Mouse (Mus musculus) stomach, embryonic 14.5 days (tissue): ENCODE data around the gene Lyl1. TPM values are rescaled to one million over a fixed set of nuclear protein-coding genes. Genes with fewer than 3 reads are reported as not detected.

Experiments used
- ATAC-seq: fragments of 200-750 bp; cut with Nextera tagmentation; 2 replicates; pipeline ENCODE4 v1.8.0; 2017; ENCODE audit warnings: low read depth, moderate TSS enrichment; ENCODE audit not compliant: insufficient number of reproducible peaks, insufficient read depth, low FRiP score
- H3K27ac ChIP-seq: fragments of 300-500 bp; sonication (generic); 2 replicates; pipeline ENCODE4 v1.5.1; 2014; ENCODE audit warnings: mild to moderate bottlenecking, low read length, moderate library complexity, mixed read lengths
- H3K27me3 ChIP-seq: fragments of 300-500 bp; sonication (generic); 2 replicates; pipeline ENCODE4 v1.6.1; 2014; ENCODE audit warnings: low read length, control low read depth, mixed read lengths; ENCODE audit not compliant: control insufficient read depth, insufficient read depth
- H3K36me3 ChIP-seq: fragments of 300-500 bp; sonication (generic); 2 replicates; pipeline ENCODE4 v1.6.1; 2014; ENCODE audit warnings: mild to moderate bottlenecking, control low read depth, low read length, moderate library complexity, mixed read lengths; ENCODE audit not compliant: control insufficient read depth, insufficient read depth
- H3K4me1 ChIP-seq: fragments of 300-500 bp; sonication (generic); 2 replicates; pipeline ENCODE4 v1.6.1; 2014; ENCODE audit warnings: low read length, control low read depth, mixed read lengths; ENCODE audit not compliant: control insufficient read depth, insufficient read depth
- H3K4me2 ChIP-seq: fragments of 300-500 bp; sonication (generic); replicated peaks from 2 replicates; pipeline ENCODE4 v1.6.1; 2014; ENCODE audit warnings: low read depth, low read length, control low read depth
- H3K4me3 ChIP-seq: fragments of 300-500 bp; sonication (generic); 2 replicates; pipeline ENCODE4 v1.5.1; 2014; ENCODE audit warnings: low read depth, low read length, control low read depth
- H3K9ac ChIP-seq: fragments of 300-500 bp; sonication (generic); replicated peaks from 2 replicates; pipeline ENCODE4 v1.6.1; 2014; ENCODE audit warnings: low read depth, mild to moderate bottlenecking, control low read depth, low read length, moderate library complexity, mixed read lengths
- H3K9me3 ChIP-seq: fragments of 300-500 bp; sonication (generic); 2 replicates; pipeline ENCODE4 v1.6.1; 2016; ENCODE audit warnings: low read depth, low read length, control low read depth; ENCODE audit not compliant: control insufficient read depth
- WGBS: fragments of 180-500 bp; shearing (Covaris S2); extraction: QIAGEN DNeasy Blood & Tissue Kit; methylation state at CpG from one replicate; pipeline ENCODE4 v1.1.7; 2014; 5-methylcytosine and 5-hydroxymethylcytosine counted together
- polyA plus RNA-seq: library from polyadenylated mRNA; unstranded; fragments of >200 nt; fragmentation: Nextera tagmentation; extraction: Ambion mirVana; gene quantifications from 2 replicates; pipeline ENCODE4 v1.2.1, GENCODE M21; 2014

Lyl1 gene
- polyA plus RNA-seq, 1 experiment from 2014 or later = 4.6 TPM

DNA sequence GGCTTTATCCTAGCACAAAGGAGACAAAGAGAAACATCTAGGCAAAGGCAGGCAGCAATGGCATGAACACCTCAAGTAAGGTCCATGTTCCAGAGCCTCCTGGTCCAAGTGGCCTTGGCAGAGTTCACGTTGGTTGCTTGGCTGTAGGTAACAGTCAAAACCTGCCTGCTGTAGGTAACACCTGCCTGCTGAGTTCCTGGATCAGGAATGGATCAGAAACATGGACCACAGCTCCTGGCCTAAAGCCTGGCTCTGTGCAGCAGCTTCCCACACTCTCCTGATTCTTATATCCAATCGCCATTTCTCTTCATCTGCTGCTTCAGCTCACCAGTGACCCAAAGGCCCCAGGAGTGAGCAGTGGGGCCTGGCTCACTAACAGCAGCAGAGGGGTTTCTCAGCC, 33.4 kb downstream of the Lyl1 start:
- Histone ChIP-seq H3K4me2 (no peak overlapping the region), H3K4me3 (no peak overlapping the region), H3K9ac (no peak overlapping the region), H3K27me3 (no peaks in the 10 kb centered on the region), H3K36me3 (no peaks in the 10 kb centered on the region; the same call in 1 of the 2 replicates), H3K9me3 (no peaks in the 10 kb centered on the region), H3K4me1 (peaks cover 60% of the 10 kb centered on the region), H3K27ac (no peak overlapping the region)
- WGBS = 75% methylated on average over 2 of the region's 2 CpGs
- no peak for ATAC-seq

DNA sequence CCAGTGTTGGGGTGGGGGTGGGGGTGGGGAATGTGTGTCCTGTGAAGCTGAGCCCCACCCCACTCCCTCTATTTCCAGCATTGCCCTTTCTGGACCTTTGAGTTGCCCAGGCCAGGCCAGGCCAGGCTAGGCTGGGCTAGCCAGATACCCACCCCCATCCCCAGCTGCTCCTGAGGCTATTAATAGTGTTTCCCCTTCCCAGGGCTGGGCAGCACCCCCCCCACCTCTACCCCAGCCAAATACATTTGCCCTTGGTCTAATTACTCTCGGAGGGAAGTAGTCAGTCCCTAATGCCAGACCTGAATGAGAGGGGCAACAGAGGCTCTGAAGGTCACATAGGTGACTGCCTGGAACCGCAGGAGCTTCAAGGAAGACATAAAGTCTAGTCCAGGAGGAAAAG, 34.3 kb downstream of the Lyl1 start:
- no peaks in the 10 kb centered on the region for H3K9me3 ChIP-seq
- H3K4me1 ChIP-seq = peaks cover 60% of the 10 kb centered on the region
- no peaks in the 10 kb centered on the region for H3K27me3 ChIP-seq
- H3K36me3 ChIP-seq = no peaks in the 10 kb centered on the region; the same call in 1 of the 2 replicates
- WGBS = 57% methylated on average over 2 of the region's 2 CpGs
- ATAC-seq = no peak
- H3K9ac ChIP-seq = no peak overlapping the region
- no peak overlapping the region for H3K27ac ChIP-seq
- no peak overlapping the region for H3K4me3 ChIP-seq
- H3K4me2 ChIP-seq = no peak overlapping the region

- Histone ChIP-seq H3K9me3 (no peaks in the 10 kb centered on the region), H3K27me3 (no peaks in the 10 kb centered on the region), H3K9ac (no peak overlapping the region), H3K27ac (no peak overlapping the region), H3K36me3 (no peaks in the 10 kb centered on the region; the same call in 1 of the 2 replicates), H3K4me2 (no peak overlapping the region), H3K4me1 (peaks cover 60% of the 10 kb centered on the region), H3K4me3 (no peak overlapping the region)
- no peak for ATAC-seq
- WGBS = 86% methylated on average over 4 of the region's 4 CpGs
Measured at GRCm38 (mm10) chr8:84736521-84736920, 35.3 kb downstream of the Lyl1 start.

DNA sequence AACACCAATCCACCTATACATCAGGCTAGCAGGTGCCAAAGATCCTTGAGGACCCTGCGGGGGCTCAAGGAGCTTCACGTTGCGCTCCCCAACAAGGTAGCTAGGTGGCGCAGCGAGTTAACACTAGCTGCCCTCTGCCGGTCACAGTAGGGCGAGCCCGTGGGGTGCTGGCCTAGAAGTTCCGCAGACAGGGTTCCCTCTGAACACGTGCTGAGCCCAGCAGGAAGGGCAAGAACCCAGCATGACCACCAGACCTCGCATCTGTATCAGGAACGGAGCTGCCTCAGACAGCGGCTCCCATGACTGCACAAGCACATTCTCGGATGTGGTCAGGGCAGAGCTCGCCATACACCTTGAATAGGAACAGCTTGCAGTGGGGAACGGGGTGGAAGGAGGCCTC, 36.4 kb downstream of the Lyl1 start:
- Histone ChIP-seq H3K27ac (no peak overlapping the region), H3K9ac (no peak overlapping the region), H3K36me3 (no peaks in the 10 kb centered on the region; the same call in 1 of the 2 replicates), H3K27me3 (no peaks in the 10 kb centered on the region), H3K4me2 (peak overlapping the region; percentile 18; the same call in 1 of the 2 replicates), H3K4me3 (no peak overlapping the region), H3K4me1 (peaks cover 60% of the 10 kb centered on the region), H3K9me3 (no peaks in the 10 kb centered on the region)
- peak; percentile 31 for ATAC-seq
- 4% methylated on average over 16 of the region's 16 CpGs for WGBS

GRCm38 (mm10) chr8:84738266-84738665, 37.0 kb downstream of the Lyl1 start:
- no peaks in the 10 kb centered on the region; the same call in 1 of the 2 replicates for H3K36me3 ChIP-seq
- no peaks in the 10 kb centered on the region for H3K27me3 ChIP-seq
- H3K4me2 ChIP-seq = no peak overlapping the region
- no peak overlapping the region for H3K9ac ChIP-seq
- H3K9me3 ChIP-seq = no peaks in the 10 kb centered on the region
- WGBS = 27% methylated on average over 10 of the region's 10 CpGs
- no peak overlapping the region for H3K27ac ChIP-seq
- no peak overlapping the region for H3K4me3 ChIP-seq
- peaks cover 61% of the 10 kb centered on the region for H3K4me1 ChIP-seq
- no peak for ATAC-seq

GRCm38 (mm10) chr8:84738715-84739400, 37.6 kb downstream of the Lyl1 start:
- H3K4me2 ChIP-seq = no peak overlapping the region
- no peak for ATAC-seq
- 0 out of 2 replicates have a peak overlapping the region, but pooled peaks have one; percentile 6 for H3K27ac ChIP-seq
- H3K4me3 ChIP-seq = no peak overlapping the region
- 64% methylated on average over 10 of the region's 10 CpGs for whole genome bisulfite sequencing
- no peaks in the 10 kb centered on the region; the same call in 1 of the 2 replicates for H3K36me3 ChIP-seq
- H3K27me3 ChIP-seq = no peaks in the 10 kb centered on the region
- H3K9ac ChIP-seq = no peak overlapping the region
- no peaks in the 10 kb centered on the region for H3K9me3 ChIP-seq
- peaks cover 62% of the 10 kb centered on the region for H3K4me1 ChIP-seq

DNA sequence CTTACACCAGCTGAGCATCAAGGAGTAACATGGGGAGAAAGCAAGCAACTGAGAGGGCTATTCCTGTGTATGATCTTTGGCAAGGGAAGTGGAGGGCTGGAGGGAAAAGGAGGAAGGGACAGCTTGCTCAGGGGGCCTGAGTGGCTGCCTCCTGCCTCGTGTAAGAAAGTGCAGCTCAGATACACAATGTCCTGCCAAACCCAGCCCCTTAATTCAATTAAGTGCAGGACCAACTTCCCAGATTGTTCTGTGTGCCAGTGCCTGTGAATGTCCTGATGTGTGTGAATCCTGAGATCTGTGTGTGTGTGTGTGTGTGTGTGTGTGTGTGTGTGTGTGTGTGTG, 38.1 kb downstream of the Lyl1 start:
- H3K9ac ChIP-seq = no peak overlapping the region
- H3K27ac ChIP-seq = 0 out of 2 replicates have a peak overlapping the region, but pooled peaks have one; percentile 6
- no peak overlapping the region for H3K4me3 ChIP-seq
- H3K4me2 ChIP-seq = no peak overlapping the region
- peaks cover 67% of the 10 kb centered on the region for H3K4me1 ChIP-seq
- no peaks in the 10 kb centered on the region; the same call in 1 of the 2 replicates for H3K36me3 ChIP-seq
- WGBS = 13% methylated on average over 1 of the region's 1 CpGs
- H3K27me3 ChIP-seq = no peaks in the 10 kb centered on the region
- no peaks in the 10 kb centered on the region for H3K9me3 ChIP-seq
- no peak for ATAC-seq

GRCm38 (mm10) chr8:84740895-84741843, 39.9 kb downstream of the Lyl1 start:
- 46% methylated on average over 13 of the region's 13 CpGs for WGBS
- peak overlapping the region; percentile 91; the same call in 1 of the 2 replicates for H3K27ac ChIP-seq
- H3K4me1 ChIP-seq = peaks cover 82% of the 10 kb centered on the region
- H3K27me3 ChIP-seq = no peaks in the 10 kb centered on the region
- H3K36me3 ChIP-seq = no peaks in the 10 kb centered on the region; the same call in 1 of the 2 replicates
- no peaks in the 10 kb centered on the region for H3K9me3 ChIP-seq
- no peak overlapping the region for H3K4me2 ChIP-seq
- H3K9ac ChIP-seq = no peak overlapping the region
- ATAC-seq = no peak
- H3K4me3 ChIP-seq = no peak overlapping the region
